Mouse (Mus musculus) lung, postnatal 0 days (tissue): ENCODE data around the gene Spp1. TPM values are rescaled to one million over a fixed set of nuclear protein-coding genes. Genes with fewer than 3 reads are reported as not detected.
A peak's percentile ranks its signal among the peaks of the same experiment; 100 is the strongest.

Experiments used
- ATAC-seq: fragments of 200-750 bp; cut with Nextera tagmentation; 2 replicates; pipeline ENCODE4 v1.8.0; 2017; ENCODE audit warnings: moderate library complexity
- DNase-seq: peaks from one replicate; pipeline ENCODE4 v3.0.0-alpha.2; 2016; ENCODE audit warnings: low spot score
- H3K27ac ChIP-seq: fragments of 300-500 bp; sonication (generic); 2 replicates; pipeline ENCODE4 v1.5.1; 2014; ENCODE audit warnings: antibody characterized with exemption, mild to moderate bottlenecking, low read length, mixed read lengths
- H3K27me3 ChIP-seq: fragments of 300-500 bp; sonication (generic); replicated peaks from 2 replicates; pipeline ENCODE4 v1.6.1; 2014; ENCODE audit warnings: low read length, mixed read lengths; ENCODE audit not compliant: insufficient read depth
- H3K36me3 ChIP-seq: fragments of 300-500 bp; sonication (generic); 2 replicates; pipeline ENCODE4 v1.6.1; 2014; ENCODE audit warnings: low read length, mixed read lengths; ENCODE audit not compliant: insufficient read depth
- H3K4me1 ChIP-seq: fragments of 300-500 bp; sonication (generic); 2 replicates; pipeline ENCODE4 v1.6.1; 2014; ENCODE audit warnings: antibody characterized with exemption, low read depth, low read length, mixed read lengths; ENCODE audit not compliant: insufficient read depth
- H3K4me2 ChIP-seq: fragments of 300-500 bp; sonication (generic); replicated peaks from 2 replicates; pipeline ENCODE4 v1.6.1; 2014; ENCODE audit warnings: low read depth, mild to moderate bottlenecking, low read length, moderate library complexity, mixed read lengths
- H3K4me3 ChIP-seq: fragments of 300-500 bp; sonication (generic); 2 replicates; pipeline ENCODE4 v1.5.1; 2014; ENCODE audit warnings: low read depth, low read length
- H3K9ac ChIP-seq: fragments of 300-500 bp; sonication (generic); replicated peaks from 2 replicates; pipeline ENCODE4 v1.6.1; 2014; ENCODE audit warnings: low read depth, mild to moderate bottlenecking
- H3K9me3 ChIP-seq: fragments of 300-500 bp; sonication (generic); 2 replicates; pipeline ENCODE4 v1.6.1; 2016; ENCODE audit warnings: low read length, mixed read lengths
- CTCF ChIP-seq: IDR thresholded peaks from 2 replicates; pipeline ENCODE4 v1.5.1; 2016; ENCODE audit warnings: antibody characterized with exemption, mild to moderate bottlenecking
- EP300 ChIP-seq: IDR thresholded peaks from 2 replicates; pipeline ENCODE4 v1.6.1; 2016; ENCODE audit warnings: antibody characterized with exemption, mild to moderate bottlenecking, control low read depth
- WGBS: fragments of 180-500 bp; shearing (Covaris S2); extraction: QIAGEN DNeasy Blood & Tissue Kit; methylation state at CpG from one replicate; pipeline ENCODE4 v1.1.7; 2014; 5-methylcytosine and 5-hydroxymethylcytosine counted together
- polyA plus RNA-seq: library from polyadenylated mRNA; unstranded; fragments of >200 nt; fragmentation: Nextera tagmentation; extraction: Ambion mirVana; gene quantifications from 2 replicates; pipeline ENCODE4 v1.2.1, GENCODE M21; 2015

Gene Spp1
- polyA plus RNA-seq: 74.4 and 87.1 TPM in 2 replicates

DNA sequence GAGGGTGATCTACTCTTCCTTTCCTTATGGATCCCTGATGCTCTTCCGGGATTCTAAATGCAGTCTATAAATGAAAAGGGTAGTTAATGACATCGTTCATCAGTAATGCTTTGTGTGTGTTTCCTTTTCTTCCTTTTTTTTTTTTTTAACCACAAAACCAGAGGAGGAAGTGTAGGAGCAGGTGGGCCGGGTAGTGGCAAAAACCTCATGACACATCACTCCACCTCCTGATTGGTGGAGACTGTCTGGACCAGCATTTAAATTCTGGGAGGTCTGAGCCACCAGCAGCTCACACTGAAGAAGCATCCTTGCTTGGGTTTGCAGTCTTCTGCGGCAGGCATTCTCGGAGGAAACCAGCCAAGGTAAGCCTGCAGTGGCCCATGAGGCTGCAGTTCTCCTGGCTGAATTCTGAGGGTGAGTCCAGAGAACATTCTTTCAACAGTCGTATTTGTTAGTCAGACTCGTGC, at the start of gene Spp1:
TSS of gene Spp1 (plus strand) at position 284 of the 467 bp plus-strand sequence.
- no peak within 1 kb of the TSS for H3K4me3 ChIP-seq
- no peaks in the 10 kb centered on the region for H3K4me1 ChIP-seq
- WGBS: 52% methylated on average over 7 of the region's 7 CpGs
- H3K4me2 ChIP-seq: no peak within 1 kb of the TSS
- H3K9ac ChIP-seq: no peak within 1 kb of the TSS
- H3K9me3 ChIP-seq: no peaks in the 10 kb centered on the region
- ATAC-seq (no peak), DNase-seq (no peak)
- H3K36me3 ChIP-seq: no peaks in the 10 kb centered on the region
- H3K27ac ChIP-seq: no peak within 1 kb of the TSS
- TF ChIP-seq EP300: no peak
- TF ChIP-seq CTCF: no peak
- H3K27me3 ChIP-seq: no peaks in the 10 kb centered on the region

- Histone ChIP-seq H3K9ac (no peak overlapping the region), H3K36me3 (no peaks in the 10 kb centered on the region), H3K4me3 (no peak overlapping the region), H3K27ac (no peak overlapping the region), H3K4me2 (no peak overlapping the region), H3K27me3 (no peaks in the 10 kb centered on the region), H3K9me3 (no peaks in the 10 kb centered on the region), H3K4me1 (no peaks in the 10 kb centered on the region)
- TF ChIP-seq EP300 (no peak), CTCF (no peak)
- DNase-seq (no peak), ATAC-seq (no peak)
- WGBS: 92% methylated on average over 16 of the region's 16 CpGs
Observed at GRCm38 (mm10) chr5:104385521-104385920, 49.4 kb upstream of the Spp1 start.

- Histone ChIP-seq H3K27me3 (no peaks in the 10 kb centered on the region), H3K27ac (no peak overlapping the region), H3K4me2 (no peak overlapping the region), H3K9me3 (no peaks in the 10 kb centered on the region), H3K9ac (no peak overlapping the region), H3K4me1 (no peaks in the 10 kb centered on the region), H3K36me3 (no peaks in the 10 kb centered on the region), H3K4me3 (no peak overlapping the region)
- ATAC-seq: peak; percentile 60
- peak; percentile 58 for DNase-seq
- TF ChIP-seq EP300 (no peak), CTCF (no peak)
- WGBS: 31% methylated on average over 5 of the region's 5 CpGs
Observed at GRCm38 (mm10) chr5:104386908-104387307, 48.0 kb upstream of the Spp1 start.

GRCm38 (mm10) chr5:104390962-104391361, 44.0 kb upstream of the Spp1 start:
- no peak overlapping the region for H3K27ac ChIP-seq
- WGBS: 80% methylated on average over 2 of the region's 2 CpGs
- H3K27me3 ChIP-seq: no peaks in the 10 kb centered on the region
- no peak for DNase-seq
- TF ChIP-seq CTCF (no peak), EP300 (no peak)
- no peaks in the 10 kb centered on the region for H3K36me3 ChIP-seq
- no peaks in the 10 kb centered on the region for H3K9me3 ChIP-seq
- no peak for ATAC-seq
- no peak overlapping the region for H3K4me2 ChIP-seq
- no peak overlapping the region for H3K9ac ChIP-seq
- no peaks in the 10 kb centered on the region for H3K4me1 ChIP-seq
- no peak overlapping the region for H3K4me3 ChIP-seq

GRCm38 (mm10) chr5:104392784-104393183, 42.1 kb upstream of the Spp1 start:
- H3K9ac ChIP-seq: no peak overlapping the region
- no peak for ATAC-seq
- H3K36me3 ChIP-seq: no peaks in the 10 kb centered on the region
- DNase-seq: peak; percentile 59
- no peak overlapping the region for H3K4me2 ChIP-seq
- TF ChIP-seq EP300 (no peak), CTCF (no peak)
- WGBS: 66% methylated on average over 5 of the region's 5 CpGs
- H3K9me3 ChIP-seq: no peaks in the 10 kb centered on the region
- no peaks in the 10 kb centered on the region for H3K4me1 ChIP-seq
- H3K27ac ChIP-seq: no peak overlapping the region
- no peaks in the 10 kb centered on the region for H3K27me3 ChIP-seq
- H3K4me3 ChIP-seq: no peak overlapping the region

DNA sequence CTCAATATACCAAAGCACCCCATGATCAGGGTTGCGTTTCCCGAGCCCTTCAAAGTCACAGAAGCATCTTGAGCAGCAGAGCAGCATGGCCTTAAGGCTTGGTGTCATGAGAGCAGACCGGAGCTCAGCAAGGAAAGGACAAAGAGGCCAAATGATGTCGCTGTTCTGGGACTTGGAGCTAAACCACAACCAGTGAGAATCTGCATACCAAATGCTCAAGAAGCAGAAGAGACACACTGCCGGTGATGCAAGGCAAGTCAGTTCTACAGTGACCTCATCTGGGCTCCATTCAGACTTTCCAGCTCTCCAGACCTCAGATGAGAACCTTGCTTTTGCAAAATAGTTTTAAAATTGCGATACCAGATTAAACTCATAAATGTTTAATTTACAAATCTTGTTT, 38.6 kb upstream of the Spp1 start:
- 75% methylated on average over 6 of the region's 6 CpGs for WGBS
- Histone ChIP-seq H3K36me3 (no peaks in the 10 kb centered on the region), H3K4me1 (no peaks in the 10 kb centered on the region), H3K27me3 (no peaks in the 10 kb centered on the region), H3K4me2 (no peak overlapping the region), H3K27ac (no peak overlapping the region), H3K4me3 (no peak overlapping the region), H3K9me3 (no peaks in the 10 kb centered on the region), H3K9ac (no peak overlapping the region)
- TF ChIP-seq CTCF: no peak
- no peak for TF ChIP-seq EP300
- ATAC-seq: no peak
- DNase-seq: peak; percentile 33

GRCm38 (mm10) chr5:104398001-104398400, 36.9 kb upstream of the Spp1 start:
- peak; percentile 59 for DNase-seq
- no peak overlapping the region for H3K4me2 ChIP-seq

More at GRCm38 (mm10) chr5:104398001-104398400, 36.9 kb upstream of the Spp1 start:
- H3K4me1 ChIP-seq: no peaks in the 10 kb centered on the region
- 61% methylated on average over 1 of the region's 1 CpGs for WGBS
- H3K27me3 ChIP-seq: no peaks in the 10 kb centered on the region
- ATAC-seq: no peak
- no peak for TF ChIP-seq CTCF
- TF ChIP-seq EP300: no peak
- H3K27ac ChIP-seq: no peak overlapping the region
- H3K9me3 ChIP-seq: no peaks in the 10 kb centered on the region
- no peak overlapping the region for H3K4me3 ChIP-seq
- no peaks in the 10 kb centered on the region for H3K36me3 ChIP-seq
- no peak overlapping the region for H3K9ac ChIP-seq
